Mouse (Mus musculus) spleen, adult 2 months (tissue): ENCODE data around the gene Flot2.

Source experiments
- CTCF ChIP-seq: fragments of 200-500 bp; IDR thresholded peaks from 2 replicates; pipeline ENCODE4 v1.5.1; 2011; ENCODE audit warnings: mild to moderate bottlenecking, inconsistent platforms; ENCODE audit not compliant: insufficient read depth, insufficient read length, insufficient replicate concordance; ENCODE audit errors: extremely low read depth
- POLR2A ChIP-seq: fragments of 200-500 bp; IDR thresholded peaks from 2 replicates; pipeline ENCODE4 v1.6.1; 2011; ENCODE audit warnings: low read depth, low read length, inconsistent platforms

GRCm38 (mm10) chr11:78087756-78088281 lies 50.1 kb downstream of the Flot2 start:
- TF ChIP-seq POLR2A, result no peak
- no peak for TF ChIP-seq CTCF
